Mouse (Mus musculus): ENCODE measurements at regions not wholly inside any gene's neighbourhood (a gene's known extent, or its start where the extent isn't known, plus 50 kb on each side); places are given as distances from the start of the nearest gene placed in this dataset.

DNA sequence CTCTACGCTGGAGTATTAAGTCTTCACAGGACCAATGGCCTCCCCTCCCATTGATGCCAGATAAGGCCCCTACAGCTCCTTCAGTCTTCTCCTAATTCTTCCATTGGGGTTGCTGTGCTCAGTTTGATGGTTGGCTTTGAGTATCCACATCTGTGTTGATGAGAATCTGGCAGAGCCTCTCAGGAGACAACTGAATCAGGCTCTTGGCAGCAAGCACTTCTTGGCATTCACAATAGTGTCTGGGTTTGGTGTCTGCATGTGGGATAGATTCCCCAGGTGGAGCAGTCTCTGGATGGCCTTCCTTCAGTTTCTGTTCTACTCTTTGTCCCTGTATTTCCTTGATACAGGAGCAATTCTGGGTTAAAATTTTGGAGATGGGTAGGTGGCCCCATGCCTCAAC is 2734.6 kb upstream of the Lrrc6 start:
- no peak for TF ChIP-seq MYOD1 (IDR thresholded peaks at IDR 0.05; ENCODE audit: control insufficient read depth, insufficient read length, low read depth)
- TF ChIP-seq CEBPB (IDR thresholded peaks at IDR 0.05; ENCODE audit: low read depth) = no peak
- TF ChIP-seq MAX (IDR thresholded peaks at IDR 0.05) = no peak
- TF ChIP-seq FOSL1 (IDR thresholded peaks at IDR 0.05; ENCODE audit: insufficient read depth, low read length, poor library complexity, severe bottlenecking) = no peak
- TF ChIP-seq MYOG (IDR thresholded peaks at IDR 0.05; ENCODE audit: control insufficient read depth, extremely low read depth, insufficient read length) = no peak
- TF ChIP-seq USF1 (IDR thresholded peaks at IDR 0.05; ENCODE audit: low read depth) = no peak
- no peak for TF ChIP-seq CTCF (IDR thresholded peaks at IDR 0.05; ENCODE audit: control insufficient read depth, insufficient read depth, insufficient read length)
- no peaks in the 10 kb centered on the region for H3K79me3 ChIP-seq (ENCODE audit: low read depth)
- H3K4me3 ChIP-seq (ENCODE audit: insufficient read depth, poor library complexity, severe bottlenecking) = no peak overlapping the region

DNA sequence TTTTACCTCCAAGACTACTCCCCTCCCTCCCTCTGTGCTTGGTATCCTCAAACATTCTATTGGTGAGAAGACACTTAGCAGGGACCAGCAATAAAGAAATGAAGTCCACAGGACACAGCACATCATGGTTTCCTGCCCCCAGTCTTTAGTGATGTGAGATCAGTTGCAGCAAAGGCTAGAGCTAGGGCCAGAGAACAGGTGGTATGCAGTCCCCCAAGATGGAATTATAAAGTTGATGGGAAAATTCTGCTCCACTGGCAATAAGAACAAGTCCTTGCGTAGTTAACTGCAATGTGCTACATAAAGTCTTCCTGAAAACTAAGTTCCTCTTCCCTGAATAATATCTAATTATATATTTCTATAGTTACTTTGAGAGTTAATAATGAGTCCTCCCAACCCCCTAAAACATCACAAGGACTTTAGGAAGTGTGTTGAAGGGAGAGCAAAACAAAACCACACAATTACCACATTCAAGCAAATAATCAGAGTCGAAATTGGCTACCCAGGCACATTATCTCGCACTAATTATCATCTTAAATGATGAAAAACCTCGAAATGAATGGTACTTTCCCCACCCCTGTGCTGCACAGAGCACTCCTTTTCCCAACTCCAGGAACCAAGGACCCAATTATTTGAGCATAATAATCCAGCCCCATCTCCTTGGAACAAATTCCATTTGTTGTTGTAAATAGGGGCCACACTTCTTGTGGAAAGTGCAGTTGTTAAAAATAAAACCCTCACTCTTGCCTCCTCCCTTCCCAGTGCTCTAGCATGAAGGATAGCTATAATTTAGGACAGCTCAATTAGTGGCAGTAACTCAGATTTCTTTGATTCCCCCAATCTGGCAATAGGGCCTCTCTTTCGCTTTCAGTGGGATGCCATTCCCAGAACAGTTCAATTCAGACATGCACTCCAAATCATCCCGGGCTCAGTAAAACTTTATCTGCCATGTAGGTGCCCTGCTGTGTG is 2724.2 kb upstream of the Lrrc6 start:
- no peak for TF ChIP-seq FOSL1 (IDR thresholded peaks at IDR 0.05; ENCODE audit: insufficient read depth, low read length, poor library complexity, severe bottlenecking)
- TF ChIP-seq MYOD1 (IDR thresholded peaks at IDR 0.05; ENCODE audit: control insufficient read depth, insufficient read length, low read depth) = no peak
- TF ChIP-seq MAX (IDR thresholded peaks at IDR 0.05) = no peak
- no peak for TF ChIP-seq CTCF (IDR thresholded peaks at IDR 0.05; ENCODE audit: control insufficient read depth, insufficient read depth, insufficient read length)
- no peak for TF ChIP-seq CEBPB (IDR thresholded peaks at IDR 0.05; ENCODE audit: low read depth)
- TF ChIP-seq USF1 (IDR thresholded peaks at IDR 0.05; ENCODE audit: low read depth) = no peak
- TF ChIP-seq MYOG (IDR thresholded peaks at IDR 0.05; ENCODE audit: control insufficient read depth, extremely low read depth, insufficient read length) = no peak
- Histone ChIP-seq H3K79me2 (ENCODE audit: control insufficient read depth, insufficient read depth) (no peaks in the 10 kb centered on the region), H3ac (ENCODE audit: control insufficient read depth, insufficient read length, low read depth) (no peak overlapping the region), H3K79me3 (ENCODE audit: low read depth) (no peaks in the 10 kb centered on the region), H3K27me3 (ENCODE audit: control insufficient read depth, insufficient read depth, insufficient read length) (no peaks in the 10 kb centered on the region), H3K4me3 (ENCODE audit: insufficient read depth, poor library complexity, severe bottlenecking) (no peak overlapping the region), H3K36me3 (ENCODE audit: control insufficient read depth, insufficient read depth) (no peaks in the 10 kb centered on the region)

More for the DNA sequence above, 2734.6 kb upstream of the Lrrc6 start:
- Histone ChIP-seq H3K27me3 (ENCODE audit: control insufficient read depth, insufficient read depth, insufficient read length) (no peaks in the 10 kb centered on the region), H3ac (ENCODE audit: control insufficient read depth, insufficient read length, low read depth) (no peak overlapping the region), H3K36me3 (ENCODE audit: control insufficient read depth, insufficient read depth) (no peaks in the 10 kb centered on the region), H3K79me2 (ENCODE audit: control insufficient read depth, insufficient read depth) (no peaks in the 10 kb centered on the region)

DNA sequence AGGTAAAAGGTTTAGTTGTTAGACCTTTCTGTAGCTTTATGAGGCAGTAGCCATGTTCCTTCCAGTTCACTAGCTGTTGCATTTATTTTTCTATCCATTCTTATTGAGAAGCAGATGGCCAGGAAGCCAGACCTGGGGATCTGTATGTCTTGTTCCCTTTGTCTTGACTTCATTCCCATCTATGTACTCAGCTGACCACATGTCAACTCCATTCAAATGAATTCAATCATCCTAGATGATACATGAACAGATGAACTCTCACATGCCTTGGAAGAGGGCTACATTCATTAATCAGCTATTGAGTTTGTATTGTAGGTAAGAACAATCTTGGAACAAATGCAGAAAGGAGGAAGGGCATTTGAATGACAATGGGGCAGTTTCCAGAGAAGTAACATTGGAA is 2722.7 kb upstream of the Lrrc6 start:
- H3K36me3 ChIP-seq (ENCODE audit: control insufficient read depth, insufficient read depth) = no peaks in the 10 kb centered on the region
- H3K4me3 ChIP-seq (ENCODE audit: insufficient read depth, poor library complexity, severe bottlenecking) = no peak overlapping the region
- no peaks in the 10 kb centered on the region for H3K27me3 ChIP-seq (ENCODE audit: control insufficient read depth, insufficient read depth, insufficient read length)
- no peaks in the 10 kb centered on the region for H3K79me3 ChIP-seq (ENCODE audit: low read depth)
- TF ChIP-seq USF1 (IDR thresholded peaks at IDR 0.05; ENCODE audit: low read depth) (no peak), CTCF (IDR thresholded peaks at IDR 0.05; ENCODE audit: control insufficient read depth, insufficient read depth, insufficient read length) (no peak), FOSL1 (IDR thresholded peaks at IDR 0.05; ENCODE audit: insufficient read depth, low read length, poor library complexity, severe bottlenecking) (no peak), MYOD1 (IDR thresholded peaks at IDR 0.05; ENCODE audit: control insufficient read depth, insufficient read length, low read depth) (no peak), CEBPB (IDR thresholded peaks at IDR 0.05; ENCODE audit: low read depth) (no peak), MYOG (IDR thresholded peaks at IDR 0.05; ENCODE audit: control insufficient read depth, extremely low read depth, insufficient read length) (no peak), MAX (IDR thresholded peaks at IDR 0.05) (no peak)
- no peaks in the 10 kb centered on the region for H3K79me2 ChIP-seq (ENCODE audit: control insufficient read depth, insufficient read depth)
- H3ac ChIP-seq (ENCODE audit: control insufficient read depth, insufficient read length, low read depth) = no peak overlapping the region

DNA sequence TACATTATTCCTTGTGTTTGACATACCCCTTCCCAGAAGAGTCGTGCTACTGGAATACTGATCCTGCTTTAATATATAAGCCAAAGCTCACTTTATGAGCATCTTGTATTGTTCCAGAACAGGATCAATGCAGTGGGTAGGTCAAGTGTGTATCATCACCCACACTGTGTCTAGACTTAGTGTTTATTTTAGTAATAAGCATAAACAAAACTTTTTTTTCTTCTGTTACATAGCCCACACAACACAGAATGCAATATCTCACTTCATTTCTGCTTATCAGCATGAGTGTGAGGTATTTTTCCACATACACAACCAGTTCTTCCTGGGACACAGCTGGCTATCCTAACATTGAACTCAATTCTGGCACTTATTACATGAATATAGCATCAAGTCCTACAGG is 2721.7 kb upstream of the Lrrc6 start:
- H3K79me3 ChIP-seq (ENCODE audit: low read depth) = no peaks in the 10 kb centered on the region
- TF ChIP-seq MYOG (IDR thresholded peaks at IDR 0.05; ENCODE audit: control insufficient read depth, extremely low read depth, insufficient read length) (no peak), CTCF (IDR thresholded peaks at IDR 0.05; ENCODE audit: control insufficient read depth, insufficient read depth, insufficient read length) (no peak), CEBPB (IDR thresholded peaks at IDR 0.05; ENCODE audit: low read depth) (no peak), USF1 (IDR thresholded peaks at IDR 0.05; ENCODE audit: low read depth) (no peak), MYOD1 (IDR thresholded peaks at IDR 0.05; ENCODE audit: control insufficient read depth, insufficient read length, low read depth) (no peak), MAX (IDR thresholded peaks at IDR 0.05) (no peak), FOSL1 (IDR thresholded peaks at IDR 0.05; ENCODE audit: insufficient read depth, low read length, poor library complexity, severe bottlenecking) (no peak)
- H3ac ChIP-seq (ENCODE audit: control insufficient read depth, insufficient read length, low read depth) = no peak overlapping the region
- H3K27me3 ChIP-seq (ENCODE audit: control insufficient read depth, insufficient read depth, insufficient read length) = no peaks in the 10 kb centered on the region
- H3K79me2 ChIP-seq (ENCODE audit: control insufficient read depth, insufficient read depth) = no peaks in the 10 kb centered on the region
- no peaks in the 10 kb centered on the region for H3K36me3 ChIP-seq (ENCODE audit: control insufficient read depth, insufficient read depth)
- no peak overlapping the region for H3K4me3 ChIP-seq (ENCODE audit: insufficient read depth, poor library complexity, severe bottlenecking)

All from C2C12 (cell line).